Mouse (Mus musculus) brain, embryonic 14.5 days (tissue): Measurements from ENCODE around the gene Kirrel3.

Source experiments
- CTCF ChIP-seq: fragments of 200-500 bp; IDR thresholded peaks from 2 replicates; pipeline ENCODE4 v1.5.1; 2012; ENCODE audit warnings: inconsistent platforms, mild to moderate bottlenecking, moderate library complexity, borderline replicate concordance; ENCODE audit not compliant: insufficient read depth, insufficient read length; ENCODE audit errors: extremely low read depth
- POLR2A ChIP-seq: fragments of 200-500 bp; IDR thresholded peaks from 2 replicates; pipeline ENCODE4 v1.6.1; 2012; ENCODE audit warnings: mild to moderate bottlenecking, inconsistent platforms, borderline replicate concordance; ENCODE audit not compliant: poor library complexity, insufficient read depth, insufficient read length, severe bottlenecking; ENCODE audit errors: extremely low read depth

GRCm38 (mm10) chr9:34858071-34858470 is 372.4 kb downstream of the Kirrel3 start:
- TF ChIP-seq CTCF (no peak), POLR2A (no peak)
